Mouse (Mus musculus): Measurements from ENCODE around the gene Rab25.

Gene Rab25

DNA sequence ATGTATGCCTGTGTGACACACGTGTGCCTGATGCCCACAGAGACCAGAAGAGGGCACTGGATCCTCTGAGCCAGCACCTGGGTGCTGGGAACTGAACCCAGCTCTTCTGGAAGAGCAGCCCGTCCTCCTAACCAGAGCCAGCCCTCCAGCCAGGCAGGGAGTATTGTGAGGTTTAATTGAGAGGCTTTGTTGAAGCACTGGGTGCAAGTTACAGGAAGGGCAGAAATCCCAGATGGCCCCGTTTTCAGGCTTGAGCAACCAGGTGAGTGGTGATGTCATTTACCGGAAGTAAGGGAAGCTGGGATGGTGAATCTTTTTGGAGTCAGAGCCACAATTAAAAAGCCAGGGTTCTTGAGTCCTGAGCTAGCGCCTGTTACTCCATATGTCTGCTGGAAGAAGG lies 23.1 kb downstream of the Rab25 start:
- no peak for DNase-seq (ENCODE audit: low spot score)

DNA sequence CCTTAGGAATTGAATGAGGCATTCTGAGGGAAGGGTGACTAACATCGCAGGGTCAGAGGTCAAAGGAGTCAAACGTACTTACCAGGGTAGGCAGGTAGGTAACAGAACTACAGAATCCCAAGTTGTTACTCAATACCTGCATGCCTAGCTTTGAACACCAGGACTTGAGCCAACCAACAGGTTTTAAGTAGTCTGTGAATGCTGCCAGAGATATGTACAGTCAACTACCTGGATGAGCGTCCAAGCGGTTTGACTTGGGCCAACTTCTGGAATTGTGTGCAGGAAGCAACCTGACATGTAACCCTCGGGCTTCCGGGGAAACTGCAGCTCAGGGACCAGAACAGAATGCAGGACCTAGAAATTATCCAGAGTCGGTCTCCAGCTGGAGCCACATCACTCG lies 25.1 kb downstream of the Rab25 start:
- DNase-seq (ENCODE audit: low spot score) = no peak

DNA sequence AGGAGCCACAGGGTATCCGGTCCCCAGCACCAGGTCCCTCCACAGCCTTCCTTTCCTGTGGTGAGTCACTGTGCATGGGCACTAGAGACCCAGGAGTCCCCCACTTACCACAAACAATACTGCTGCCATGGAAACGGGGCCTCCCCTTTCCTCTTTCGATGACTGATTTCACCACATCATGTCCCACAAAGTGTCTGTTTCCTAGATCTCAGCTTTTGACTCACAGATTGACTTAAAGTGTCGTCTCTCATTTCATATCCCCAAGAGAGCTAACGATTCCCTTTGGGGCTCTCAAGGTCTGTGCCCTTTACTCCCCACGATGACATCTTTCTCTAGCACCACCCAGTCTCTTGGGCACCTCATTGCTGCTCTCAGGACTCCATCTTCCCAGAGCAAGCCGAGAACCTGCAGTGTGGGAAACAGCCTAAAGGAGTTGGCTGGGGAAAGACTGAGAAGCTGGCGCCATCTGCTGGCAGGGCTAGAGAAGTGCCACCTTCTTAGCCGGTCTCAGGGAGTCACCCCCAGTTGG lies 26.2 kb downstream of the Rab25 start:
- peak; percentile 64 for DNase-seq (ENCODE audit: low spot score)

DNA sequence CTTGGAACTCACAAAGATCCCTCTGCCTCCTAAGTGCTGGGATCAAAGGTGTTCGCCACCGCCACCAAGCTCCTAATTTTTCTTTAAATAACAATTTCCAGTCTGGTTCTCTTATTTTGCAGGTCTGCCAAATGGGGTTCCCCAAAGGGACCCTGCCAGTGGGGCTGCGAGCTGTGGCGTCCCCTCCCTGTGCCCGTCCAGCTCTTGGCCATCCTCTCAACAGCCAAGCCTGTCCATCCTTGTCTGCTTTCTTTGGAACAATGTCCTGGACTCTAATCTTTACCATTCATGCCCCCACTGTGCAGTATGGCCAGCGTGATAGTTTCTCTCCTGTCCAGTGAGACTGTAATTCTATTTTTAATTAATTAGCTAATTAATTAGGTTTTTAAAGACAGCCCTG lies 26.9 kb downstream of the Rab25 start:
- no peak for DNase-seq (ENCODE audit: low spot score)

DNA sequence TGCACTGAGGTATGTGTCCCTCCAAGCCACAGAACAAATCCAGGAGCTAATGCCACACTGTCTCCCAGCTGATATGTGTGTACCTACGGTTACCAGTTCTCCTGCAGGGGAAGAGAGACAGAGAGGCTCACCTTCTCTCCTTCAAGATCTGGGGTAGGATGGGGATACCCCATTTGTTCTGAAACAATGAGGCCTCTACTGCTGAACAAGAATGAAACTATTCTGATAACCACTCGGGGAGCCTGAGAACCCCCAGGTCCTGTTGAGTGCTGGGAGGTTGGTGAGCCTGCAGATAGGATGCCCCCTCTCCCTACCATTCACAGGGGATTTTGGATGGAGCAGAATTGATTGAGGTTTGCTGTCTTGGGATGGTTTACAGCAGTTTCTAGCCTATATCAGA lies 28.0 kb downstream of the Rab25 start:
- DNase-seq (ENCODE audit: low spot score) = no peak

DNA sequence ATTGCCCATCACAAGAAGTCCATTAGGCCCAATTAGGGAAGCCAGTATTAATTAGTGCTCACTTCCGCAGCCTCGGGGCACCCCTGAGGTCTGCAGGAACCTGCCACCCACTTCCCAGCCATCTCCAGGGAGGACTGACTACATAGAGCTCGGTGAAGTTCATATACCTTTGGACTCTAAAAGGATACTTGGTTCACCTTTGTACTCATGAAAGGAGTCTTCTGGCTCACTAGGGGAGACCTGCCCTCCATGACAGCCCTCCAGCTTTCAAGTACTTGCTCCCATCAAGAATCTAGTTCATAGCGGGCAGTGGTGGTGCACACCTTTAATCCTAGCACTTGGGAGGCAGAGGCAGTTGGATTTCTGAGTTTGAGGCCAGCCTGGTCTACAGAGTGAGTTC lies 29.7 kb downstream of the Rab25 start:
- no peak for DNase-seq (ENCODE audit: low spot score)

DNA sequence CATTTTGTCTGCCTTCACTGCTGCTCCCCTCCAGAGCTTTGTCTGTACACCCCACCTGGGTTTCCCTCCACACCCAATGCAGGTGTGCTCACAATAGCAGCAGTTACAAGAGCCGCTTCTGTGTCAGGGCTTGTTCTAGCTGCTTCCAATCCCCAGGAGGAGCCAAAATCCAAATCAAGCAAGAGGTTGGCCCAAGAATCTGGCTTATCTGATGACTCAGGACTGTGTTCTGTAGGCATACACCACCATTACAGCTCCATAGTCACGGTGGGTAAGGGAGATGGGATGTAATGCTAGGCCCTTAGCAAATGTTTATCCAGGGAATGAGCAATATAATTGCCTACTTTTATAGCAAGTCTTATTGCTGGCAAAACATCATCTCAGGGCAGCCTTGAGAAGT lies 31.7 kb downstream of the Rab25 start:
- DNase-seq (ENCODE audit: low spot score) = no peak

DNA sequence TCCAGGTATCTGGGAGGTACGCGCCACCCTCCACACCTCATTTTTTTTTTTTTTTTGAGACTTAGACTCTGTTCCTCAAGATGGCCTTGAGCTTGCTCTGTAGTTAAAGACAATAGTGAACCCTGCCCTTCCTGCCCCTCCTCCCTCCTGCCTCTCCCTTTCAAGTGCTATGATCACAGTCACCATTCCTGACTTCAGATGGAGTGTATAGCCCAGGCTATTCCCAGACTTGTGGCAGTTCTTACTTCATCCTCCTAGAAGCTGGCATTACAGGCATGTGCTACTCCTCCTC lies 33.1 kb downstream of the Rab25 start:
- no peak for DNase-seq (ENCODE audit: low spot score)

DNA sequence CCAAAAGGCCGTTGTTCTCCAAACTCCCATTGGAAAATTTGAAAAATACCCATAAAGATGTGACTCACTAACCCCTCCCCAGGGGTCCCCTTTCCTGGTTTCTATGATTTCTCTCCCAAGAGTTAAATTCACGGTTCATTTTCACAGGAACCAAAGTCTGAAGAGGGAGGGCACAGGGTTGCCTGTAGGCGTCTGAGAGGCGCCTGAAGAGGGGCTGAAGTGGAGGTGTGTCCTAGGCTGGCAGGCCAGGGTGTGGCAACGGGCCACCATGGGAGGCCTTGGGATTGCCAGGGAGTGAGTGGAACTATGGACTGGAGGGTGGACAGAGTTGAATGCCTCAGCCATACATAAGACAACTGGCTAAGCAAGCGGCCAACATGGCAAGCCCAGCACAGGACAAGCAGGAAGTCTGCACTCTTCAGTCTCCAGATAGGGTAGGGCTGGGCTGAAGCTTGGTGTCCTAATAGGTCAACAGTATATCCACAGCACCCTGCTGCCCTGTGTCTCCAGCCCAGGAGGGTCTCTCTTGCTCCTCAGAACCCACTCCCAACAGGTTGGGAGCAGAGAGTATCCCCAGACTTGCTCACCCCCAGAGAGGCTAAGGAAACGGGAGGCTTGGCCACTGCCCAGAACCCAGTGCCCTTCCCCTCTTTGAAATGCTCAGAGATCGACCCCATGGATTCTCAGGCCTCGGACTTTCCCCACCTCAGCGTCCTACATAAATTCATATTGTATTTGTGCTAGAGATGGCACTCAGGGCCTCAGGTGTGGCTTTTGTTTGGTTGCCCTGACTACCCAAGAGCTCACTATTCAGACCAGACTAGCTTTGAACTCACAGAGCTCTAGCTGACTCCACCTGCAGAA lies 33.6 kb downstream of the Rab25 start:
- no peak for DNase-seq (ENCODE audit: low spot score)

DNA sequence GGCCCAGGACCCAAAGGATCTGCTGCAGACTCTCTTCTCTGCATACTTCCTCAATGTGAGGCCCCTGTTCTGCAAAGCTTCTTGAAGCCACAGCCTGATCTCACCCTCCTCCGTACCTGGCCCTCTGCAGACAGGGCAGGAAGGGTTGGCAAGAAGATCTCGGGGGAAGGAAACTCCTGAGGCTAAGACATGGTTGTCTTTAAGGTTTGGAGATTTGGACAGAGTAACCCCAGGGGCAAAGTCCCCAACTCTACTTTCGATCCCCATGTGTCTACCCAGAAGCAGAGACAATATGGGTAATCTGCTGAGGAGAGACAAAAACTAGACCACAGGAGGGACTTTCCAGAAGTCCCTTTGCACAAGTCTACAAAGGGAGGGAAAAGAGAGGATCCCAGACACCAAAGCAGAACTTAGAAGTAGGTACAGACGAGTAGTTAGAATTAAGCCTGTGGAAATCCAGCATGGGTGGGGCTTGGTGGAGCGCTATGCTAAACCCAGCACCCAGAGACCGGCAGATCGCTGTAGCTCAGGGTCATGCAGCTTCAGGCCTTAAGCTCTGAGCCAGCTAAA lies 34.5 kb downstream of the Rab25 start:
- DNase-seq (ENCODE audit: low spot score) = no peak

DNA sequence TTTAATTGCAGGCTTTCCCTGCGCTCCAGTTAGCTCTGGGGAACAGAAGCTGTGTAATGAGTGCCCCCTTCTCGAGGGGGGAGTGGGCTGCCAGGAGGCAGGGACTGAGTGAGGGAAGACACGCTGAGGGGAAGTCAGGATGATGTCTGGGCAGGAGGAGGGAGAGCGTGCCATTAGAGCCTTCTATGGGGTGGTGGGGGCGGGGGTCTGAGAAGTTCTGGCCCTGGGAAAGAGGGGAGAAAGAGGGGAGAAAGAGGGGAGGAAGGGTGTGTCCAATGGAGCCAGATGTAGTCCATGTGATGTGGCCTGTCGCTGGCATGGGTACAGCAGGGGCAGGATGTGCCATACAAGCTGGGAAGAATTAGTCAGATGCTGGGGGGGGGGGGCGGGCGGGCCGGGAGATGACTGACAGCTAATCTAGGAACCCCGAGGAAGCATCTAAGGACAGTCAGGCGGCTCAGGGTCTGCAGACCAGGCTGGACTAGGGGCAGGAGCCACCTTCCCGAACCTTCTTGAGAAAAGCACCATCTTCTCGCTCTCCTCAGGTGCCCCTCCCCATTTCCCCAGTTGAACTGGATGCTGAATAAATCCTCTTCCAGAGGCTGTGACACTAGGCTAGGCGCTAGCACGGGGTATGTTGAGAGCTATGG lies 35.1 kb downstream of the Rab25 start:
- no peak for DNase-seq (ENCODE audit: low spot score)

DNA sequence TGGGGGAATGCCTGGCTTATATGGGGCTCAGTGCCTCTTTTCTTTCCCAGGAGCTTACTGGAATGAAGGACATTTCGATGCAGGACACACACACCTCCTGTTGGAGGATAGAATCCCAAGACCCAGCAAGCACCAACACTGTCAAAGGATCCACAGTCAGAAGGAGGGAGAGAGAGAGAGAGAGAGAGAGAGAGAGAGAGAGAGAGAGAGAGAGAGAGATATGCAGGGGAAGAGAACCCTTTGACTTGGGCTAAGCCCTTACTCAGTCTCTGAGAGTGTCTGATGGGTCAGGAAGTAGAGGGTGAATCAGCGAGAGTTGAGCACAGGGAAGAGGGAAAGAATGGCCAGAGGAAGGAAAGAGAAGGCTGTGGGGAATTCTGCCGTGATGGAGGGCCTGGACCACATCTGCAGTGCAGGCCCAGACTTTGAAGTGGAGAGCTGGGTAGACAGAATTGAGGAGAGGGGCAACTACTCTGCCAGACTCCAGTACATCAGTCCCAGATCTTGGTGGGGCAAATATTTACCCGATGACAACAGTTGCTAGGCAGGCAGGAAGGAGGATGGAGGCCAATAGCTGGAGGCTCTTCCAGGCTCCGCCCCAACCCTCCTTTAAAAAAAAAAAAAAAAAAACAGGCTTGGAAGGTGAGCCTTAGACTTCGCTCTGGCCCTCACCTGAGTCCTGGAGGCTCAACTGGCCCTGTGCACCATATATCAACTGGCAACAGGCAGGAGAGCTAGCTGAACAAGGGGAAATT lies 35.8 kb downstream of the Rab25 start:
- DNase-seq (ENCODE audit: low spot score) = no peak

DNA sequence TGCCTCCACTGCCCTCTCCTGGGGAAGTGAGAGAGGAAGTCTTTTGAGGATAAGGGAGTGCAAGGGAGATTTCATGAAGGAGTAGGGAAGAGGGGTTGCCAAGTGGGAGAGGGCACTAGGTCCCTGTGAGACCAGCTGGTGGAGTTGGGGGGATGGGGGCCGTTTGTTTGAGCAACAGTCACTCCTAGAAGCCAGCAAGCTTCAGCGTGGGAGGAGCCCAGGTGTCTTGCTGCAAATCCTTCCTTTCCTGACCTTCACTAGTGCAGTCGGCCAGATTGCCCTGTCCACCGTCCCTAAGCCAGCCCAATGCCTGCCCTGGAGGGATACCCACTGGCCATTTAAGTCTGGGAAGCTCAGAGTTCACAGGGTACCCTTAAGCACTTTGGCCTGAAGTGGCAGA lies 36.5 kb downstream of the Rab25 start:
- no peak for DNase-seq (ENCODE audit: low spot score)

DNA sequence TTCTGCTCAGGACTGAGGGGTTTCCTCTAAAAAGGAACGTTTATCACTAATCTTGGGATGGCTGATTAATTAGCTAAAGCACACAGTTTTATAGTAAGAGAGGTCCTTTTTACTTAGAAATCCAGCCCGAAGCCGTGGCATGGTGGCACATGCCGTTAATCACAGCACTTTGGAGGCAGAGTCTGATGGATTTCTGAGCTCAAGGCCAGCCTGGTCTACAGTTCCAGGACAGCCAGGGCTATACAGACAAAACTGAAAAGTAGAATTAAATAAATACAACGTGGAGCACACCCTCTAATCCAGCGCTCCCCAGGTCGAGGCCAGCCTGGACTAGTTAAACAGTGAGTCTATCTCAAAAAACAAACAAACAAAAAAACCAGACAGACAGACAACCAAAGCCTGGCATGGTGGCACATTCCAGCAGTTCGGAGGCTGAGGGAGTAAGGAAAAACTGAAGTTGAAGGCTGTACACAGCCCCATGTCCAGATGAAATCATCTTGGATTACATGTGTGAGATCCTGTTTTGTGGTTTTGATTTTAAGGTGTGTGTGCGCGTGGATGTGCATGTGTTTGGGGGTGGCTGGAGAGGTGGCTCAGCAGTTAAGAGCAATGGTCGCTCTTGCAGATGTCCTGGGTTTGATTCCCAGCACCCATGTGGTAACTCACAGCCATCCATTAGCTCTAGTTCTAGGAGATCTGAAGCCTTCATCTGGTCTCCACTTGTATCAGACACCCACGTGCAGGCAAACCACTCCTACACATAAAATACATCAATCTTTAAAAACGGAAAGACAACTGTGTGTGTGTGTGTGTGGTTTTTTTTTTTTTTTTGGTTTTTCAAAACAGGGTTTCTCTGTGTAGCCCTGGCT lies 37.4 kb downstream of the Rab25 start:
- no peak for DNase-seq (ENCODE audit: low spot score)

DNA sequence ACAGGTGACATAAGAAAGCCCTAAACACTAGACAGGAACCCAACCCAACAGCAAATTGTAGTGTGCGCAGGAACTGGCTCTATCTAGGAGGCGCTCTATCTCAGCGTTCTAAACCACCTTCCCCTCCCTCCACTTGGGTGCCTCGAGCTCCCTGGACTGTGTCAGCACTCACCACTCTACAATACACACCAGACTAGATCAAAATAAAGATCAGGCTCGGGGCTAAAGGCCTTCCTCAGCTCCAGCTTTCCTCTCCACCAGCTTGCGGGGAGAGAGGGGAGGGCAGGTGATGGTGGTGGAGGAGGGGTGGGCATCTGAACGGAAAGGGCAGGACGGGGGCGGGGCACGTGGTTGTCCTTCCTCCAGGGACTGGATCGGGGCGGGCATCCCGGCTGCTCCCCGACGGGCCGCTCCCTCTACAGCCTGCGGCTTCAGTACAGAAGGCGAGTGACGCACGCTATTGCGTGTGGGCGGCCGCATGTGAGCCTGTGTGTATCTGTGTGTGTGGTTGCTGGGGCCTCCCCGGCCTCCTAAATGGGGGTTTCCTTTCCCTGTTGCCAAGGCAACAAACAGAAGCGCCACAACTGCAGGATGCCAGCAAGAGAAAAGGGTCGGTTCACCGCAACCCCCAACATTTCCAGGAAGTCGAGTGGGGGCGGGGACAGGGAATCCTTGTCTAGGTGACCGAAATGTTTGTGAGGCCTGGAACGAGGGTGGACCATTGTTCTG lies 38.2 kb downstream of the Rab25 start, which contains the start of gene Lmna:
Gene Lmna (minus strand): TSS at position 265 of the 729 bp plus-strand sequence.
- DNase-seq (ENCODE audit: low spot score) = peak; percentile 86

DNA sequence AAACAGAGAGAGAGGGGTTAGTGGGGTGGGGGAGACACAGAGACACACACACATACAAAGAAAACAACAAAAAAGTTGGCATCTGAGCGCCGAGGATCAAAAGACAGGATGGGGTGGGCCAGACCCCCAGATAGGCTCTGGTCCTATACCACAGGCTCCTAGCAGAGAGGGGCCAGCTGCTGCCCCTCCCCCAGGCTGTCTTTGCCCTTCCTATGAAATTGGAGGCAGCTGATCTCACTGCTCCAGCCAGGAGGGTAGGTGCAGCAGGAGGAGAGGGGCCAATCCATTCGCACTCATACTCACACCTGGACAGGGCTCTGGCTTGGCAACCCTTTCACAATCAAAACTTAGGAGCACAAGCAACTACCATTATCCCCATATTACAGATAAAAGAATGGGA lies 38.9 kb downstream of the Rab25 start:
- DNase-seq (ENCODE audit: low spot score) = no peak

DNA sequence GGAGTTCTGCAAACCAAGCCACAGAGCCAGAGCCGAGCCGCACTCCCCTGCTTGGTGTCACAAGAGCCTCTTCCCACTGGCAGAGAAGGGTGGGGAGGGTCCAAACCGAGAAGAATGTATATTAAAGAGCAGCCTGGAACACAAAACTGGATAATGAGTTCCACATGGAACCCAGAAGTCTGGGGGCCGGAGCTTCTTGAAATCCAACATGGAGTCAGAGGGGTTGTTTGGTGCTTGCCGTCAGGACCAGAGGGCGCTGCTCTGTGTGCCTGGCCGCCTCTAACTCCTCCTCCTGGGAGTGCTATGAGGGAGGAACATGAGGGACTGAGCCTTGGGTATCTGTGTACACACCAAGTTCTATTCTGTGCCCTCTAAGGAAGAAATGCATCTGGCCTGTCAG lies 42.3 kb downstream of the Rab25 start:
- DNase-seq (ENCODE audit: low spot score) = no peak

DNA sequence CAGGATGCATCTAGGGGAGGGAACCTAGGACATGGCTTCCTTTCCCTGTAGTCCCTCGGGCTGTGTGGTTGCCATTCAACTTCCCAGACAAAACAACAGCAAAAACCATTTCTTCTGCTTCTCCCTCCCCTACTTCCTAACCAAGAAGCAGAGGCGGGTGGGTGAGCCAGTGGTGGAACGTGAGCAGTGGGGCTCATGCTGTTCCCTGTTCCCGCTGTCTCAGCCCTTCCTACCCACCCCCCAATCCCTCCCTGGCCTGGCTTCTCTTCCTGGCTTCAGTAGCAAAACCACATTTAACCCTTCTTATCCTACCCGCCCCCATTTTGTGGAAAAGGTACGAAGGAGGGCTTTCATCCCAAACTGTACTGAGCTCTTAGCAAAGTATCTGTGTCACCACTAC lies 43.0 kb downstream of the Rab25 start:
- DNase-seq (ENCODE audit: low spot score) = no peak

DNA sequence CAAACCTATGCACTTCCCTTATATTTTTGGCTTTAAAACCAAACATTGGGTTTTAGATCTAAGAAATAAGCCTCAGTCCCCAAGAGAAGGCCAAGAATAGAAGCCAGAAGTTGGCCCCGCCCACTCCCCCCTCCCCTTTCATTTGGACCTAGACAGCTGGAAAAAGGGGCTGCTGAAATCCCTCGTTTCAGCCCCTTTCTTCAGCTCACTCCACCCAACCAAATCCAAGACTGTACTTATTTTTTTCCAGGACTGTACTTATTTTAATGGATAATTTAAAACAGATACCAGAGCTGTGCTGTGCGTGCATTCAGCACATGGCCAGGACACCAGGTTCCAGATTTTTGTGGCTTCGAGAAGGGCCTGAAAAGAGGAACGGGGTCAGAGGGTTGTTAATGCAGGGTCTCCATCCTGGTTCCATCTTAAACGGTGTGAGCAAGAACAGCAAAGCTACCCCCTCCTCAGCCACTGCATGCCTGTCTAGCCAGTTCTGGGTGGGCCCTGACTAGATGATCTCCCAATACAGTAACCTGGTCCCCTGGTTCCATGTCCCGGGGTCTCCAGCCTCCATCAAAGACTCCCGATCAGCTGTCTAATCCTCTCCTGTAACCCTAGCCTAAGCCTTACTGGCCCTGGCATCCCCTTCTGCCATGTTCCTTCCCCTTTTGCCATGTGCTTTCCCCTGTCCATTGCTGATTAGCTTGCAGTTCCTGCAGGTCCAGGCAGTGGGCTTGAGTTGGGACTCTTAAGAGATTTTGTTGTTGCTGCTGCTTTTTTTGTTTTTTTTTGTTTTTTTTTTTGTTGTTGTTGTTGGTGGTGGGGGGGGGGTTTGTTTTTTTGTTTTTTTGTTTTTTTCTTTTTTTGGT lies 44.0 kb downstream of the Rab25 start:
- DNase-seq (ENCODE audit: low spot score) = no peak

DNA sequence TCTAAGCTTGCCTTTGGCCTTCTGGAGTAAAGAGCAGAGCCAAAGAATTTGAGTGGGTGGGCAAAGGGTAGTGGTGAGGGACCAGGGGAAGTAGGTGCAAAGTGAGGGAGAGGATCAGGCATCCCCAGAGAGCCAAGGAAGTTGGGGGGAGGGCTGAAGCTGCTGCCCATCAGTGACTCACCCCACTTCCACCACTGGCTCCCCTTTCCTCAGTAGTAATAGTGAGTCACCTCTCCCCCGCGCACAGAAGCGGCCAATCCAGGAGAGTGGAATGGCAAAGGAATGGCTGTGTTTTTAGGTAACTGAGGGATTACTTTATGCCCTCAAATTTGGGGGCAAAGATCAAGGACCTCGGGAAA lies 44.6 kb downstream of the Rab25 start:
- DNase-seq (ENCODE audit: low spot score) = no peak
